Mouse (Mus musculus) megakaryocyte, embryonic 14.5 days (primary cell): ENCODE measurements around the gene Dusp7.

Source experiments
- FLI1 ChIP-seq: IDR thresholded peaks from 2 replicates; pipeline ENCODE4 v1.6.1; 2012; ENCODE audit warnings: low read length, inconsistent platforms, mixed read lengths
- GATA1 ChIP-seq: IDR thresholded peaks from 3 replicates; pipeline ENCODE4 v1.6.1; 2012; ENCODE audit warnings: mixed read lengths, low read length, inconsistent platforms, borderline replicate concordance

DNA sequence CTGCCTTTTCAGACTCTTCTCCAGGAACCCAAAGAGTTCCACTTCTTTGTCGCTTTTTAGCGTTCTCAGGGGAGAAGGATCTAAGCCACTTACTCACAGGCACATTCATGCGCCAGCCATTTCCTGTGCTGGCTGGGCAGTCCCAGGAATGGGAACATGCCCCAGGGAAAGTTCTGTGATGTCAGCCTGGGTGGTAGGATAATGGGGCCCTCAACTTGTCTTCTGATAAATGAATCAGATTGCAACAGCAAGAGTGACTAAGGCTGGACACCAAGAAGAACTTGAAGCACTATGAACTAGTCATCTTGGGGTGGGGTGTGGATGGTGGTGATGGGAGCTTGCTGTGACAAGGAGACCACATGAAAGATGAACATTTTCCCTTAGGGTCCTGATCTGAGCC, 9.6 kb downstream of the Dusp7 start:
- TF ChIP-seq GATA1, result no peak
- no peak for TF ChIP-seq FLI1
